Comparison of ENCODE assay signal across 16 mouse cellular contexts in the genomic region with DNA sequence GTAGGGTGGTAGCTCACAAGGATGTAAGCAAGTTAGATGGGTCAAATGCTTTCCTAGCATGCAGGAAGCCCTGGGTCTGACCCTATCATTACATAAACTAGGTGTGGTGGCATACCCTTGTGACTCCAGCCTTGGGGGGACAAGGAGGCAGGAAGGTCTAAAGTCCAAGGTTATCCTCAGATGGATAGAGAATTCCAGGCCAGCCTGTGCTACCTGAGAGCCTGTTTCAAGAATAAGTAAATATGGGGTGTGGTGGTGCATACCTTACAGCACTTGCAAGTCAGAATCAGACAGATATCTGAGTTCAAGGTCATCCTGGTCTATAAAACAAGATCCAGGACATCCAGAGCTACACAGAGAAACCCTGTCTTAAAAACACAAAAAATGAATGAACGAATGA.
"Had no signal": no experiment of that assay in that cellular context is flagged by ENCODE, and none has a peak within 500 bp of the region (broad histone marks: within the 10 kb centered on the region; RNA-seq: fewer than 3 reads in every experiment).

No protein-coding gene starts in this region.

- DNase-seq: retina, postnatal 1 day; right cerebral cortex, adult 18-20 months; right cerebral cortex, postnatal 14 days; right cerebral cortex, postnatal 25 days; right cerebral cortex, postnatal 4 days; spleen, adult 18-20 months; thymus, adult 18-20 months; thymus, adult 2 months; thymus, postnatal 14 days; thymus, postnatal 25 days; thymus, postnatal 36 days; thymus, postnatal 4 days had no signal

- H3K27me3 ChIP-seq: neural tube, embryonic 13.5 days; neural tube, embryonic 15.5 days; stomach, embryonic 15.5 days had no signal

- H3K9me3 ChIP-seq: neural tube, embryonic 13.5 days; neural tube, embryonic 15.5 days; stomach, embryonic 15.5 days had no signal

- H3K27ac ChIP-seq: neural tube, embryonic 13.5 days; neural tube, embryonic 15.5 days; stomach, embryonic 15.5 days; stomach, postnatal 0 days had no signal

- H3K4me1 ChIP-seq: neural tube, embryonic 13.5 days; neural tube, embryonic 15.5 days; stomach, embryonic 15.5 days had no signal

- H3K4me3 ChIP-seq: neural tube, embryonic 13.5 days; neural tube, embryonic 15.5 days; stomach, embryonic 15.5 days had no signal
